Mouse (Mus musculus) cortical plate, adult 2 months (tissue): ENCODE data around the gene AC131692.1.

Source experiments
- CTCF ChIP-seq: fragments of 200-500 bp; IDR thresholded peaks from 2 replicates; pipeline ENCODE4 v1.5.1; 2011; ENCODE audit warnings: mild to moderate bottlenecking, control low read depth, low read length; ENCODE audit not compliant: insufficient read depth; ENCODE audit errors: extremely low read depth
- POLR2A ChIP-seq: fragments of 200-500 bp; IDR thresholded peaks from 2 replicates; pipeline ENCODE4 v1.6.1; 2011; ENCODE audit warnings: mild to moderate bottlenecking, low read length, control low read depth; ENCODE audit not compliant: insufficient read depth; ENCODE audit errors: extremely low read depth

DNA sequence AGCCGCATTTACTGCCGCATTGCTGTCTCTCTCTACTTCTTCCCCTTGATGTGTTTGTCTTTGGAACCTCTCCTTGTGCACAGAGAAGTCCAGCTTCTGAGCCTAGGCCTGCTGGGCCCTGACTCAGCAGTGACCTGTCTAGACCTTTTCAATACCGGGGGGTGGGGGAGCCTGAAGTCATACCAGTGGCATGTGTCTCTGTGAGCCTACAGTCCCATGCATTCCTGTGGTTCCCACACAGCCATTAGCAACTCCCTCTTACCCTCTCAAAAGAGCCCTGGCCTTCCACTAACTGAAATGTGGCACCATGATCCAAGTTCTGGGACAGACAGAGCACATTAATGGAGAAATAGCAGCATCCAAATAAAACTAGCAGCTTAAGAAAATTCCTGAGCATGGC is 42.2 kb downstream of the AC131692.1 start:
- TF ChIP-seq POLR2A, result no peak
- no peak for TF ChIP-seq CTCF
